Mouse (Mus musculus): ENCODE measurements around the gene Mnat1.

DNA sequence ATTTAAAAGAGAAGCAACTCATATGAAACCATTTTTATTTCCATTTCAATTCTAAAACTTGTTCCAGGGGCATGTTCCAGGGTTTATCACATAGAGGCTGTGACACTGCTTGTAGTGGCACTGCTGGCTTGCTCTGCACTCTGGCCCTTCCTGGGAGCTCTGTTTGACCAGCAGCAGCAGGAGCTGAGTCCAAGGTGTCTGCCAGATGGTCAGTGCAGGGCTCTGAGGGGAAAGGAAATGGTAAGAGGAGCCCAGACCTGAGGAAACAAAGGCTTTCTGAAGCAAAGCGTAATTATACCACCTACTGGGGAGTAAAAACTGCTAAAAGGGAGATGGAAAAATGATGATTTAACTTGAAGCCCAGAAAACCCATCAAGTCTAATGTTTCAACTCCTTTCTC lies 145.0 kb downstream of the Mnat1 start:
- TF ChIP-seq CTCF (IDR thresholded peaks at IDR 0.05; ENCODE audit: extremely low read depth, insufficient read depth, insufficient read length, insufficient replicate concordance) (no peak), POLR2A (IDR thresholded peaks at IDR 0.05; ENCODE audit: low read depth, low read length) (no peak)

Measured in spleen, adult 2 months (tissue).